Mouse (Mus musculus) kidney, adult 18-20 months (tissue): Measurements from ENCODE around the gene Podn.

Experiments
- DNase-seq: peaks from one replicate; pipeline ENCODE4 v3.0.0; 2021

The Podn gene

GRCm38 (mm10) chr4:108077224-108077955, 18.9 kb downstream of the Podn start:
- DNase-seq, result peak; percentile 1

GRCm38 (mm10) chr4:108074204-108074823, 21.9 kb downstream of the Podn start:
- no peak for DNase-seq

- DNase-seq, result no peak
These were observed 24.2 kb downstream of the Podn start for GRCm38 (mm10) chr4:108072086-108072485.

GRCm38 (mm10) chr4:108071235-108071901, 24.9 kb downstream of the Podn start:
- DNase-seq, result peak; percentile 95

GRCm38 (mm10) chr4:108070723-108071122, 25.5 kb downstream of the Podn start:
- peak; percentile 37 for DNase-seq

GRCm38 (mm10) chr4:108070286-108070685, 26.0 kb downstream of the Podn start:
- DNase-seq, result no peak

GRCm38 (mm10) chr4:108068081-108068480, 28.2 kb downstream of the Podn start:
- peak; percentile 43 for DNase-seq

- DNase-seq, result no peak
These were observed 29.0 kb downstream of the Podn start for GRCm38 (mm10) chr4:108067261-108067660.

- DNase-seq, result peak; percentile 48
These were observed 29.7 kb downstream of the Podn start for GRCm38 (mm10) chr4:108066569-108066968.

- DNase-seq, result no peak
These were observed 30.9 kb downstream of the Podn start for GRCm38 (mm10) chr4:108065176-108065844.

GRCm38 (mm10) chr4:108063616-108064015, 32.6 kb downstream of the Podn start:
- DNase-seq, result no peak

GRCm38 (mm10) chr4:108062524-108062923, 33.7 kb downstream of the Podn start:
- no peak for DNase-seq

- no peak for DNase-seq
These were observed 35.5 kb downstream of the Podn start for GRCm38 (mm10) chr4:108060774-108061173.

GRCm38 (mm10) chr4:108059601-108060379, 36.5 kb downstream of the Podn start:
- no peak for DNase-seq

GRCm38 (mm10) chr4:108058166-108058565, 38.1 kb downstream of the Podn start:
- DNase-seq, result no peak

GRCm38 (mm10) chr4:108057247-108057646, 39.0 kb downstream of the Podn start:
- DNase-seq, result no peak

GRCm38 (mm10) chr4:108055873-108056272, 40.4 kb downstream of the Podn start:
- no peak for DNase-seq

GRCm38 (mm10) chr4:108052673-108053072, 43.6 kb downstream of the Podn start:
- DNase-seq, result no peak

- DNase-seq, result no peak
These were observed 44.5 kb downstream of the Podn start for GRCm38 (mm10) chr4:108051687-108052274.

- DNase-seq, result no peak
These were observed 50.1 kb downstream of the Podn start for GRCm38 (mm10) chr4:108046136-108046535.

- no peak for DNase-seq
These were observed 50.8 kb downstream of the Podn start for GRCm38 (mm10) chr4:108045136-108046107.
